Comparison of ENCODE assay signal across 10 mouse cellular contexts in the genomic region with DNA sequence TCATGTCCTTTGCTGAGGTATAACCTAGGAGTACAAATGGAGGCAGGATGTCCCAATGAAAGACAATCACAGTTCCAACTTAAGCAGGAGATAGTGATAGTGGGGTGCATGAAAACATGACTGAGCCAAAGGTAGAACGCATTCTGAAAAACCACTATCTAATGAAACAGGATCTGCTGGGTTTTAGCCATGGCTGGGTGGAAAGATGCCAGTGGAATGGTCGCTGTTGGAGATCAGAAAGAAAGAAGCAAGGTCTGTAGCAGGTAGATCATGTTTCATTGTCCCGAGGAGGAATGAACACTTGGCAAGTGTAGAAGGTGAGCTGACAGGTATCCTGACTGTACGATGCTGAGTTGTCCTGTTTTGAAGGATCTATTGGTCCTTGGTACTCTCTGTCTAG. TPM values are rescaled to one million over a fixed set of nuclear protein-coding genes. Genes with fewer than 3 reads are reported as not detected.
"Had no signal": no experiment of that assay in that cellular context is flagged by ENCODE, and none has a peak within 500 bp of the region (broad histone marks: within the 10 kb centered on the region; RNA-seq: fewer than 3 reads in every experiment).

No protein-coding gene starts in this region.

- DNase-seq: kidney, postnatal 25 days; layer of hippocampus, adult 9-11 months; liver, postnatal 0 days; lung, embryonic 14.5 days; right cerebral cortex, adult 18-20 months; right cerebral cortex, postnatal 14 days; right cerebral cortex, postnatal 4 days; thymus, adult 2 months; thymus, postnatal 14 days had no signal

RNA-seq across cellular contexts. Expression of a gene that starts 7.6 kb away (rescaled TPM):
- total RNA-seq: megakaryocyte, adult 5-6 weeks had no signal
